Mouse (Mus musculus): ENCODE data around the gene Tmem17.

Gene Tmem17

DNA sequence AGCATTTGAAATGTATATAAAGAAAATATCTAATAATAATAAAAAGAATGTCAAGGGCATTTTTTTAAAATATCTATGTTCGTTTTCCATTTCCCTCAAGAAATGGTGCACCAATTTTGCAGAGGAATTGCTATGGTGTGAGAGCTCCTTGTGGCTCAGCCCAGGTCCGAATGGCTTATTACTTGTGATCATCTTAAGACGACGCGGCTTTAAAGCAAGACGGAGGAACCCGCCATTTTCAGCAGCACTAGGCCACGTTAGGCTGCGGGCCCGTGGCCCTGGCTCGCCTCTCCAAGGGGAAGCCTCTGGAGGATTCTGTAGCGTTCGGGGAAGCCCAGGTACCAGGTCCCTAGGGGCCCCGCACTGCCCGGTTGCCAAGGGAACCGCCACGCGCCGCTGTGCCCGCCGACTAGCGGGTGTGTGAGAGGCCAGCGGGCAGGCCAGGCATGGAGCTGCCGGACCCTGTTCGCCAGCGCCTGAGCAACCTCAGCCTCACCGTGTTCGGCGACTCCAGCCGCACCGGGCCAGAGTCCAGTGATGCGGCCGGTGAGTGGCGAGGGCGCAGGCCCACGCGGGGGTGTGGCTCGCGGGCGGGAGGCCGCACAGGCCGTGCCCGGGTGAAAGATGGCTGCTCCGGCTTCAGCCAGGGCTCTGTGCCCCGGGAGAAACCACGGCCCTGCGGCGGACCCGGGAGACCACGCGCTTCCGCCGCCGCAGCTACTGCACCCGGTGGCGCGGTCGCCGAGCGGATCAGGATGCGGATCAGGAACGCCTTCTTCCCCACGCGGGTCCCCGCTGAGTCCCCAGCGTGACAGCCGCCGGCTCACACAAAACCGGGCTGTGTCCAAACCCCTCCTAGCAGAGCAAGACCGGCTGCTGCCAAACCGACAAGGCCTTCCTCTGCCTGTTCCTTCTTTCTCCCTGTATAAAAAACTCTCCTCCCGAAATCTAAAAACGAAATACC, at the start of gene Tmem17:
Gene Tmem17 (plus strand): TSS at position 51 of the 964 bp plus-strand sequence.
- DNase-seq: peak; percentile 96

DNA sequence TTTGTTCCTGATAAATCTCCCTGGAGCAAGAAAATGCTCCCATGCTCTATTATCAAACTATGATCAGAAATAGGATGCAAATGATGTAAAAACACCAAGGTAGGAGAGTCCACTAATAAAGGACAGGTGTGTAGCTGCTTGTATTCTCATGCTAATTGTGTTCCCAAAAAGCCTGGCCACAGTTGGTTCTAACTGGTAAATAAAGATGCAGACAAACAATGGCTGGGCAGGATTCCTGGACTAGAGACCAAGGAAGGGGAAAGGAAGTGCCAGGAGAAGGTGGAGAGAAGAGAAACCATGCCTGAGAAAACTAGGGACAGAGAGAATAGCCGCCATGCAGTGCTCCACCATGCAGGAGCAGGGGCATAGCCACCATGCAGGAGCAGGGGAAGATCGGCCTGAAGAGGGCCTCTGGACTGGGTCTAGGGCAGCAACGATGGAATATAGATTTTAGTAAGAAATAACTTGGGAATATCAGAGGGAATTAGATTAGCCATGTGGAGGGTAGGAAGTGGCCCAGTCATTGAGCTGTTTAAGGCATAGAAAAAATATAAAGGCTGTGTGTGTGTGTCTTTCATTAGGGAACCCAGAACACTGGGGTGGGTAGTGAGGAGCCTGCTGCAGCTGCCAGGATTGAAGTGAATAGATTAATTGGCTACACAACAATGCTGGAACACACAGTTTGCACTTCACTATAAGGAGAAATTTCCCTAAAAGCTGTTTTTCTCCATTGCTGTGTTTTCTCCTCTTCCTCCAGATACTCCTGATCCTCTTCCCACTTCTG, 31.9 kb upstream of the Tmem17 start:
- DNase-seq: no peak

DNA sequence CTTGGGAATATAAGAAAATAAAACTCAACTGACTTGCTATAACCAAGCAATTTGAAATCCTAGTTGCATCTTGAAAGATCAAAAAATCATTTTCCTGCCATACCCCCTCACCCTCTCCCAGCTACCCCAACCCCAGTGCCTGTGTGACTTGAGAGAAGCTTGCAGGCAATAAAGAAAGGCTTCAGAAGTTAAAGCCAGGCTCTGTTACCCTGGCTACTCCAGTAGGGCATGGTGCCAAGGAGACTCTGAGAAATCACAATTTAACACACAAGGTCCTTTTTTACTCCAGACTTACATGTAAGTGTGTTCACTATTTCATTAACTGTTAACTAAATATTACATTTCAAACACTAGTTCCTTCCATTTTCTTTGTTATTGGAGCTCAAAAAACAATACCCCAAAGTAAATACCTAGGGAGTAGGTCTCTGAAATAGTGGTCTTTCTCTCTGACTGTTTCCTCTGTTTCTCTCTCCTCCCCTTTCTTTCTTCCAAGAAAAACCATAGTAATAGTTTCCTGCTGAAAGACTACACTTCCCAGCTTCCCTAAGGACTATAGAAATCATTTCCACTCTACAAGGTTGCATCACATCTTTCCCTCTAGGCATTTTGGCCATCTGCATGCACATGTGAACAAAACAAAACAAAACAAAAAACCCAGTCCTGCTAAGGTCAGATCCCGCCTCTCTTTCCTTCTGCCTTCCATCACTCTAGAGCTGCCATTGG, 30.1 kb upstream of the Tmem17 start:
- no peak for DNase-seq

DNA sequence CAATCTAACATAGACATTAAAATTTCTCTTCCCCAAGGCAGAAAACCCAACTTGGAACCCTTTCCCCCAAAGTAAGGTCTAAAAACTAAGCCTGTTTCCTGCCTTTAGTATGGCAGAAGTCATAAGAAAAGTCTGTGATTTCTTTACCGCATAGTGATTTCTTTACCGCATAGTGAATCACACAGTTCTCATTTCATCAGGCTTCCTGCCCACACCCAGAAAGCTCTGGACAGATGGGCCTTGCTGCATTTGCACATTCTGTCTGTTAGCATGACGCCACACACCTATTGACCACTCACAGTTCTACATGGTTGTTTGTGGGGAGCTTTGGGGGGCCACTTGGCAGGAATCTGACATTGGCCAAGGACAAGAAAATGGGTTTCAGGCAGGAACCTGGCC, 29.5 kb upstream of the Tmem17 start:
- DNase-seq: no peak

DNA sequence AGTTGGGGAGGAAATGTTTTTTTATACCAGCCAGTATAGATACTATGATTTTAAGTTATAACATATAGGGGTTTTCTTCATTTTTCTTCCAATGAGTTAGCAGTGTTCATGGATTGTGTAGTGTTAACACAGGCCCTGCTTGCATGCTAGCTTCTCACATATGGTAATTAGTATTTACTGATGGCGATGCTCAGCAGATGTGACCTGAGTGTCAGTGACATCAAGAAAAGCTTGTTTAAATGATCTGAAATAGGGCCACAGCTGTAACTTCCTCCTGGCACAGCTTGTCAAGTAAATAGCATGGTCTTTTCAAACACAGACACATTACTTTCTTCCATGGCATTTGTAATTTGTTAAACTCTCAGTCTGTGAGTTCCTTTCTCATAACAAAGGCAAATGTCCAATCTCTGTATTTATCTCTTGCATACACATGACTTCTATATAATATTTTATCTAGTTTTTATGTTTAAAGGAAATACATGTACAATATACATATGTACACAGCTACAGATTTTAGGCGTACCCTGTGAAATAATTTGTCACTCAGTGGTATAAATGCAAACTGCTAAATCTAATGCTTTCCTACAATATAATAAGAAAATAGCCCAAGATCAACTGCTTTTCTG, 18.1 kb upstream of the Tmem17 start:
- DNase-seq: no peak

DNA sequence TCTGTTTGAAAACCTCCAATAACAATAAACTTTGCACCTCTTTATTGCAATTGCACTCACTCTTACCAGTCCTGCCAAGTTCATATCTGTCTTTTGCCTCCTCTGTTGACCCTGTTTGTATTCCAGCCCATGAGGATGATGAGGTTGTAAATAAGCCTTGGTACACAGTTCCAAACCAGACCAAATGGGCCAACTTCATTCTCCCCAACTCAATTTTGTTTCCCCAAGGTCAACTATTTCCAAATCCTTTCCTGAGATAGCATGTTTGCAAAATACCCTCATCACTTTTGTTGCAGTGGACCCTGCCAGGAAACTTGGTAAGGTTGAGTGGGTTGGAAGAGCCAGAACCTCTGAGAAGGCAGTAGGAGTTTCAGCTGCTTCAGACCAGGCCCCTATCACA, 16.9 kb upstream of the Tmem17 start:
- no peak for DNase-seq

DNA sequence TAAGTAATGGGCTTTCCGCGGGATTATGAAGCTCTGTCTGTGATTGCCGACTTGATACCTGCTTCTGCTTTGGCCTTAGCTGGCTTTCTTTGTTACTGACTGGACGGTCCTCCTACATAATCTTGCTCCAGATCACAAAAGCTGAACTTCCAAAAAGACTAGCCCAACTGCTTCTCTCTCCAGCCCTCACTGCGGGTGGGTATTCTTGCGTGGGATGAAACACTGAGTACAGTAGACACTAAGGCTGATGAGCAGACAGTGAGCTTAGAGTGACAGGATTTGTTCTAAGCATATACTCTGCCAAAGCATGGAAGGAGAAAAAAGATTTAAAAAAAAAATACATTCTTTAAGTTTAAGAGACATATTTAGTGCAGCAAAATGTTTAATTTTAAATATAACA, 12.5 kb upstream of the Tmem17 start:
- no peak for DNase-seq

DNA sequence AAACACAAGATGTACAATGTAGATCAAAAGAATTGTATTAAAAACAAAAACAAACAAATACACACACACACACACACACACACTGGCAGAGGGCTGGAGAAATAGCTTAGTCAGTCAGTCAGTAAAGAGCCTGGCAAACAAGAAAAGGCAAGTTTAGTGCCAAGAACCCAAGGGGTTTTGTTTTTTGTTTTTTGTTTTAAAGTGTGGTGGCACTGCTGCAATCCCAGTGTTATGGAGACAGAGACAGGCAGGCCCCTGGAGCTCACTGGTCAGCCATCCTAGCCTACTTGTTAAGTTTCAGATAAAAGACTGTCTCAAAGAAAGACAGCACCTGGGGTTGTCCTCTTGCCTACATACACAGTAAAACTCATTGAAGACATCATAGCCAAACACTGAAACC, 12.0 kb upstream of the Tmem17 start:
- DNase-seq: no peak

DNA sequence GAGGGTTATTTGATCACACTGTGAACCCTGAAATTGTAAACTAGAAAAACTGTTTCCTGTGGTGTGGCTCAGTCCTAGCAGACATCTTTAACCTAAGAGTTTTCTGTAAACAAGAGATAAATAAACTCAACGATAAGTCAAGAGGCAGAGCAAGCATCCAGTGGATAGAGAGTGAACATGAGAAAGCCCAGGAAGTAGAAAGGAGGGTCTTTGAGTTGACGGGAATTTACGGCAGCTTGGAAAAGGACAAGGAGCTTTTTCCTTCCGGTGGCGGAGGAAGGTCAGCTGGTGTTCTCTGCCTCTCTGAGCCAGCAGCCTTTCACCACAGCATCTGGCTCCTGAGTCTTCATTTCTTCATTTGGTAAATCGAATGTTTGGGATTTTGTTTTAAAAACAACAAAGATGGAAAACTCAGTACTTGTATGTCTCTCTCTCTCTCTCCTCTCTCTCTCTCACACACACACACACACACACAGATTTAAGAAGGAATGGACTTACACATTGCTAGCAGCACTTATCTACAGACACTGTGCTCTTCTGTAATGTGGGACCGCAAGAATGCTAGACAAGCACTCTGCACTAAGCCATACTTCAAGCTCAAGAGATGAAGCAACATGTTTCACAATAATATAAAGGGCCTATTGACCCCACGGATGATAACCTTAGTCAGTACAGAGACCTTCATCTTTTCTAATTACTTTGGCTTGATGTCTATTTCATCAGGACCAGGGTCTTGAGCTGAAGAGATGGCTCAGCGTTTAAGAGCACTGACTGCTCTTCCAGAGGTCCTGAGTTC, 10.9 kb upstream of the Tmem17 start:
- no peak for DNase-seq

DNA sequence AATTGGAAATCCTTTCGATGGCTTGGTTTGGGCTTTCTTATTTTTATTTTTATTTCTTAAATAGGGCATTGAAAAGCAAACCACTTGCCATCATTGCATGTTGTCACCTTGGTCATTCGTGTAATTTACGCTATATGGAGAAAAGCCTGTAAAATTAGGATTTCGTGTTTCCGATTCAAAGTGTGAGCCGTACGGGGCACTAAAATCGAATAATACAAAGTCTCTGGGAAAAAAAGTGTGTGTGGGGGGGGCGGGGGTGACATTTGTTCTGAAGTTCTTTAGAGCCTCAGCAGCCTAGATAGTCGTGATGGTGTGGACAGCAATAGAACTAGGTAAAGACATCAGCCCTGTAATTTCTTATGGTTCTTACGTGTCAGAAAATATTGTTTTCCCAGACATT, 1.2 kb downstream of the Tmem17 start:
- DNase-seq: no peak

DNA sequence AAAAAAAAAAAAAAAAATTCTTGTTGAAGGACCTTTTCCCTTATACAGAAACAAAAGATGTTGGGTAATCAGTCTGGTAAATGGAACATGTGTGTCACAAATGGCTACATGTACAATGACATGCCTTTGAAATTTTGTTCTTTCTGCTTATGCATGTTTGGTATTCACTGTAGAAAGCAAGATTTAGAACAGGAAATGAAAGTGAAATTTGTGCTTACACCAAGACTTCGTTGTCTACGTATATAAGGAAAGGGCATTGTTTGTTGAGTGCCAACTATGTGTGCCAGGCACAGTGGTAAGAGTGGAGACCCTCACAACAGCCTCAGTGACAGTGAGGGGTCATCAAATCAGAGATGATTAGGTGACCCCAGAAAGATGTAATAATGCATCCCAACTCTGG, 3.2 kb downstream of the Tmem17 start:
- DNase-seq: no peak

DNA sequence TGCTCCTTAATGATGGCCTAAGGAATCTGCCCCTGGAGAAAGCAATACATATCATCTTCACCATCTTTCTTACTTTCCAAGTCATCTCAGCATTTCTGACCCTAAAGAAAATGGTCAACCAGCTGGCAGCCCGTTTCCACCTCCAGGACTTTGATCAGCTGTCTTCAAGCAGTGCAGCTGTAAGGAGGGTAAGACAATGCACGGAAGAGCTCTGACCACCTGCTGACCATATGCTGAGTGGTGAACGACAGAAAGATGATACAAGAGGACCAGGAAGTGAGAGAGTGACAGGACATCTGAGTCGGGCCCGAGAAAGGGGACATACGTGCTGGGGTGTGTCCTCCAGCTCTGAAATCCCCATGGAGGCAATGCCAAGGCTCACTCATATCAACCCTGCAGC, 6.6 kb downstream of the Tmem17 start:
- DNase-seq: no peak

DNA sequence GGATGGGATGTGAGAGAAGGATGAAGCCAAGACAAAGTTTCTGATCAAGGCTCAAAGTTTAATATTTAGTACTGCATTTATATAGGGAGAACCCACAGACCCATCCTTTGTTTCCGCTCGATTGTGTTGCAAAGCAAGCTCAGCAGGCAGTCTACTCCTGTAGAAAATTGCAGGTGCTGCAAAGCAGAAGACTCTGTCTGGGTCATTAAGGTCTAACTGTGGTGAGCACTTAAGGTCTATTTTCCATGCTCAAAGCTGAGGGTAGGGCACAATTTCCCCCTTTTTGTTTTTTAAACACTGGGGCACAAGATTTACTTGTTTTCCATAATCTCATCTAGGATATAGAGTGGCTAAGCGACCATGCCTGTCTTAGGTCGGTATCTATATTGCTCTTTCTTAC, 8.4 kb downstream of the Tmem17 start:
- DNase-seq: no peak

DNA sequence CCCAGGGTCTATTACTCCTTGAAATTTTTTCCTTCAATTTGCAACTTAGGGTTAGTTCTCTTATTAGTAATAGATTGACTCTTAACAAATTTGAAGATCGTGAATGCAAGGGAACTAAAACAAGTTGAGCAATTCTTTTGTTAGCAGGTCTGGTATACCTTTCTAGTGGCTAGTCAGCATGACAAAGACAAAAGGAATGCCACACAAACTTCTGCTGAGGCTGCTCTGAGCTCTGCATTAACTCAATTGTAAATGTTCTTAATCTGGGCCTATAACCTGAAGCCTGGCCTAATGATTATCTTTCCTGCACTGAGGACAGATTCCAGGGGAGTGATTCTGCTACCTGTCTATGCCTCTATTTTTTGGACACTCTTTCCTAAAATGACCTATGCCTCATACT, 12.7 kb downstream of the Tmem17 start:
- DNase-seq: no peak

DNA sequence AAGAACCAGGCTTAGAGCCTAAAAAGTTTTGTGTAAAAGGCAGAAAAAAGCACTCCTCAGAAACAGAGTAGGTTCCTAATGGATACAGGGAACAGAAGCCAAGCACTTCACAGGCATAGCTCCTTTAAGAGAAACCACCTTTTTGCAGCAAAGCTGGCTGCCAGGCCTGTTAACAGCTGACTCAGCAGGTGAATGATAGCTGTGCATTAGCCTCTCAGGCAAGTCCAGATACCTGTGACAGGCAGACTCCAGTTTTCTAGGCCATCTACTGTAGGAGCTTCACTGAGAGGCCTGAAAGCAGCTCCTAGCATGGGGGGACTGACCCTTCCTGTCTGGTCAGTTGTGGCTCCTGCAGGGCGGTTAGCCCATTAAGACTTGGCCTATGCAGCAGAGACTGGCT, 28.7 kb downstream of the Tmem17 start:
- DNase-seq: no peak

DNA sequence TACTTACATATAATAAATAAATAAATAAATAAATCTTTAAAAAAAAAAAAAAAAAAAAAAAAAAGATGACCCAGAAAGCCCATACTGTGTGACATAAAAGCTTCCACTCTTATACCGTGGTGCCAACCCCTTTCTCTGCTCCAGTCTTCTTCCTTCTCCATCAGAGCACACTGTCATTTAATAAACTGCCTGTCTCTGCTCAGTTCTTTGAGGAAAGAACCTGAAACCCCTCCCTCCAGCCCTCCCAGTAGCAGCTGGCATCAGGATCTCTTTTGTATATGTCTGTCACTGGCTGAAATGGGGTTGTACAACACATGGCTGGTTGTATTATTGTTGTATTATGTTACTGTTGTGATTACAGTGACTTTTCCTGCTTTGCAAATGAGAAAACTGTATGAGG, 48.2 kb downstream of the Tmem17 start:
- no peak for DNase-seq

DNA sequence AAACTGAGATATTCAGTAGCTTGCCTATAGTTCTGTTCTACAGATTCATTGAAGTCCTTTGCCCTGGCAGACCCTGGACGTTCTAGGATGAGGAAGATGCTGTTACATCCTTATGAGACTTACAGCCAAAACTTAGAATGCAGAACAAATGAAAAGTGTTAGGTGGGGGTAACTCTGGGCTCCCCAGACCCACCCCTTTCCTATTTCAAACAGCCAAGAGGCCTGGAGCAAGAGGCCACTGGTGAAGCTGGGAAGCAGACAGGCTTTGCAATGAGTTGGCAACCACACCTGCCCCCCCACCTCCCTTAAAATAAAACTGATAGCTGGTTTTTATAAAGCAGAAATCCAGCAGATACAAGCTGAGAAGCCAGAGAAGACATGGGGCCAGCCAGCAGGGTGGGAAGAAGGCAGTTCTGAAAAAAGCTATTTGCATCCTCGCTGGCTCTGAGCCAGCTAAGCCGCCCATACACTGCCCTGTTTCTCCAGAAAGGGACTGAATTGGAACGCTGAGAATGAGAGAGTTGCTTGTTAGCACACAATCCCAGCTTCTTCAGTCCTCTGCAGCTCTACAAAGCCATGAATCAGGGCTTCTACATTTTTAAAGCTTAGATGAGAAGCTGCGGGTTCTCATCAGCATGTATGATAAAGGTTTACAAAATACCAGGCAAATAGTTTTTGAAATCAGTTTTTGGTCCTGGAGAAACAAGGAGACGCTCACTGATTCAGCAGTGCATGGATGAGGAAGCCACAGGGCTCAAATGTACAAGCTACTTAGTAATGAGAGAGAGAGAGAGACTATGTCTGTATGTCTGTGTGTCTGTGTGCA, 48.8 kb downstream of the Tmem17 start:
- DNase-seq: peak; percentile 28

DNA sequence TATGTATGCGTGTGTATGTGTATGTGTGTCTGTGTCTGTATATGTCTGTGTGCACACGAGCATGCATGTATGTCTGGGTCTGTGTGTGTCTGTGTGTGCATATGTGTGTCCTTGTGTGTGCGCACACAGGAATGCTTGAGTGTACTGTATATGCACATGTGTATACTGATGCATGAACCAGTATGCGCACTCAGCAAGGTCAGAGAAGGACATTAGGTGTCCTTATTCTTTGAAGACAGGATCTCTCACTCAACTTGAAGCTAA, 49.4 kb downstream of the Tmem17 start:
- no peak for DNase-seq

DNA sequence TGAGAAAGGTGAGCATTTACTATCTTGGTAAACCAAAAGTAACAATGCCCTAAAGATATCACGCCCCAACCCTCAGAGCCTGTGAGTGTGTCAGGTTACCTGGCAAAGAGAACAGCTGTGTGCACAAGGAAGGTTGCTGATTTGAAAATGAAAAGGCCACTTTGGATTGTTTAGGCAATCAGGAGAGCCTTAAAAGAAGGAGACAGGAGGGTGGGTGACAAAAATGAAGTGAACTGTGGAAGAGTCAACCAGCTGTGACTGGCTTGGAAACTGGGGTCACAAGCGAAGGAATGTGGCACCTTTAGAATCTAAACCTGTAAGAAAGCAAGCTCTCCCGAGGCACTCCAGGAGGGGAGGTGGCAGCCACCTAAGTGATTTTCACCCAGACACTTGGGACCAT, 51.8 kb downstream of the Tmem17 start:
- DNase-seq: no peak

DNA sequence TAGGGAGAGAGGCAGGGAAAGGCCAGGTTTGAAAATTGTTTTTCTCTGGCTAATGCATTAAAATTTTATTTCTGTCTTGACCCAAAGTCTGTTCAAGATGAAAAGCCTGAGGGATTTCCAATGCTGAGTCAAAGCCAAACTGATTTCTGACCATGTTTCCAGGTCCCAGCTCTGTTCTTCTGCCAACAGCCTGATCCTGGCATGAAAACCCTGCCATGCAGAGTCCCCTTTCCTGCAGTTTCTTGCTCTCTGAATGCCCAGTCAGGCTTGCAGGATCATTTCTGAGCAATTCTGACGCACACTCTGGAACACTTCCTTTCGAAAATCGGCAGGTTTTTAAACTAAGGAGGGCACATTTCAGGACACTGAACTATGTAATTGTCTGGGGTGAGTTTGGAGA, 52.8 kb downstream of the Tmem17 start:
- no peak for DNase-seq

Measured in kidney, adult 18-20 months (tissue).